8 mouse cellular contexts compared by ENCODE assay signal in genomic region chr8:109565498-109566333, GRCm38 (mm10). TPM values are rescaled to one million over a fixed set of nuclear protein-coding genes. Genes with fewer than 3 reads are reported as not detected.
DNase-seq lines count a peak whose midpoint lies in the region; ATAC-seq and TF ChIP-seq lines count a peak whose summit lies in the region.

Gene Dhx38 (minus strand): TSS chr8:109565861.
Gene Txnl4b (plus strand): TSS chr8:109565892.

- peaks cover 25% of the 10 kb centered on the region for H3K79me3 ChIP-seq in C2C12 (ENCODE audit: low read depth)

- peaks cover 20% of the 10 kb centered on the region for H3K36me3 ChIP-seq in C2C12 (ENCODE audit: control insufficient read depth, insufficient read depth)
- peaks cover 34% of the 10 kb centered on the region for H3K36me3 ChIP-seq in erythroblast, embryonic 14.5 days (ENCODE audit: control insufficient read depth)
- peaks cover 11% of the 10 kb centered on the region for H3K36me3 ChIP-seq in heart, embryonic 11.5 days (ENCODE audit: control insufficient read depth, insufficient read depth, low read length)
- H3K36me3 ChIP-seq in kidney, embryonic 16.5 days (ENCODE audit: insufficient read depth, low read length), result peaks cover 23% of the 10 kb centered on the region
- peaks cover 11% of the 10 kb centered on the region for H3K36me3 ChIP-seq in liver, adult 2 months (ENCODE audit: control insufficient read depth, insufficient read depth, low read length)
- H3K36me3 ChIP-seq in myocyte (ENCODE audit: control insufficient read depth, insufficient read depth), result peaks cover 12% of the 10 kb centered on the region
- peaks cover 2% of the 10 kb centered on the region; the same call in 1 of the 2 replicates for H3K36me3 ChIP-seq in splenic B cell, adult 2 months (ENCODE audit: control insufficient read depth, insufficient read depth, low read length, poor library complexity, severe bottlenecking)

- H3K9me3 ChIP-seq in erythroblast, embryonic 14.5 days (ENCODE audit: control insufficient read depth, low read length), result no peaks in the 10 kb centered on the region
- H3K9me3 ChIP-seq in heart, embryonic 11.5 days (replicated peaks; ENCODE audit: control insufficient read depth, low read length), result no peaks in the 10 kb centered on the region
- H3K9me3 ChIP-seq in kidney, embryonic 16.5 days (ENCODE audit: low read length), result no peaks in the 10 kb centered on the region

- peaks cover 33% of the 10 kb centered on the region for H3K4me1 ChIP-seq in erythroblast, embryonic 14.5 days (ENCODE audit: control insufficient read depth)
- H3K4me1 ChIP-seq in heart, embryonic 11.5 days (ENCODE audit: control insufficient read depth, insufficient read depth, low read length), result peaks cover 13% of the 10 kb centered on the region
- peaks cover 16% of the 10 kb centered on the region for H3K4me1 ChIP-seq in kidney, embryonic 16.5 days (ENCODE audit: insufficient read depth, low read length)
- H3K4me1 ChIP-seq in liver, adult 2 months (ENCODE audit: control insufficient read depth, insufficient read depth, low read length), result peaks cover 9% of the 10 kb centered on the region; the same call in 1 of the 2 replicates

- H3K27me3 ChIP-seq in C2C12 (ENCODE audit: control insufficient read depth, insufficient read depth, insufficient read length), result no peaks in the 10 kb centered on the region
- no peaks in the 10 kb centered on the region for H3K27me3 ChIP-seq in erythroblast, embryonic 14.5 days (ENCODE audit: control insufficient read depth)
- H3K27me3 ChIP-seq in heart, embryonic 11.5 days (ENCODE audit: control insufficient read depth, insufficient read depth, low read length), result no peaks in the 10 kb centered on the region
- H3K27me3 ChIP-seq in kidney, embryonic 16.5 days (ENCODE audit: insufficient read depth, low read length), result no peaks in the 10 kb centered on the region
- H3K27me3 ChIP-seq in liver, adult 2 months (ENCODE audit: control insufficient read depth, insufficient read depth, low read length), result no peaks in the 10 kb centered on the region
- no peaks in the 10 kb centered on the region for H3K27me3 ChIP-seq in myocyte (ENCODE audit: control insufficient read depth, insufficient read depth, insufficient read length)
- H3K27me3 ChIP-seq in splenic B cell, adult 2 months (ENCODE audit: control insufficient read depth, insufficient read depth, low read length, poor library complexity, severe bottlenecking), result no peaks in the 10 kb centered on the region

- H3K79me2 ChIP-seq in C2C12 (ENCODE audit: control insufficient read depth, insufficient read depth), result peaks cover 42% of the 10 kb centered on the region
- peaks cover 4% of the 10 kb centered on the region for H3K79me2 ChIP-seq in liver, adult 2 months (ENCODE audit: control insufficient read depth, insufficient read depth, low read length)
- H3K79me2 ChIP-seq in myocyte (ENCODE audit: control insufficient read depth, insufficient read depth), result peaks cover 27% of the 10 kb centered on the region

- WGBS in heart, embryonic 11.5 days (ENCODE audit: insufficient replicate concordance), result under 1% methylated on average over 52 of the region's 52 CpGs
- WGBS in kidney, embryonic 16.5 days, result under 1% methylated on average over 52 of the region's 52 CpGs
- WGBS in liver, adult 2 months, result under 1% methylated on average over 52 of the region's 52 CpGs

- no peak for TF ChIP-seq POLR2A in brain, embryonic 14.5 days (IDR thresholded peaks at IDR 0.05; ENCODE audit: borderline replicate concordance, extremely low read depth, insufficient read depth, insufficient read length, poor library complexity, severe bottlenecking)
- 0 out of 2 replicates have a peak, but pooled peaks have one; percentile 34 for TF ChIP-seq POLR2A in liver, adult 2 months (IDR thresholded peaks at IDR 0.05; ENCODE audit: extremely low read depth, insufficient read depth, low read length)
- peak; percentile 29 for TF ChIP-seq POLR2A in myocyte (IDR thresholded peaks at IDR 0.05; ENCODE audit: insufficient read length, low read depth)

- peak; percentile 99 for ATAC-seq in heart, embryonic 11.5 days (replicated peaks; ENCODE audit: insufficient number of reproducible peaks, low FRiP score, low TSS enrichment)
- peak; percentile 100 for ATAC-seq in kidney, embryonic 16.5 days (ENCODE audit: low FRiP score, low TSS enrichment)

- peak within 1 kb of the TSS; percentile 91 for H3K27ac ChIP-seq in heart, embryonic 11.5 days (ENCODE audit: low read depth, low read length)
- H3K27ac ChIP-seq in kidney, embryonic 16.5 days (ENCODE audit: low read length), result peak within 1 kb of the TSS; percentile 97
- H3K27ac ChIP-seq in liver, adult 2 months (replicated peaks; ENCODE audit: insufficient read depth, low read depth, low read length), result peak within 1 kb of the TSS; percentile 84

- peak within 1 kb of the TSS; percentile 97 for H3K9ac ChIP-seq in heart, embryonic 11.5 days (ENCODE audit: low read depth, low read length)
- H3K9ac ChIP-seq in kidney, embryonic 16.5 days (replicated peaks; ENCODE audit: low read length), result peak within 1 kb of the TSS; percentile 97
- H3K9ac ChIP-seq in liver, adult 2 months (ENCODE audit: low read depth, low read length), result peak within 1 kb of the TSS; percentile 88

- peak within 1 kb of the TSS; percentile 77 for H3K4me2 ChIP-seq in heart, embryonic 11.5 days
- peak within 1 kb of the TSS; percentile 91 for H3K4me2 ChIP-seq in kidney, embryonic 16.5 days (replicated peaks; ENCODE audit: low read depth, low read length)
- H3K4me2 ChIP-seq in myocyte (ENCODE audit: low read depth), result peak within 1 kb of the TSS; percentile 88

- TF ChIP-seq CTCF in C2C12 (IDR thresholded peaks at IDR 0.05; ENCODE audit: control insufficient read depth, insufficient read depth, insufficient read length), result no peak
- no peak for TF ChIP-seq CTCF in brain, embryonic 14.5 days (IDR thresholded peaks at IDR 0.05; ENCODE audit: borderline replicate concordance, extremely low read depth, insufficient read depth, insufficient read length)
- TF ChIP-seq CTCF in liver, adult 2 months (IDR thresholded peaks at IDR 0.05; ENCODE audit: low read depth, low read length), result no peak

- peak within 1 kb of the TSS; percentile 91 for H3K4me3 ChIP-seq in C2C12 (ENCODE audit: insufficient read depth, poor library complexity, severe bottlenecking)
- H3K4me3 ChIP-seq in erythroblast, embryonic 14.5 days (replicated peaks), result peak within 1 kb of the TSS; percentile 92
- peak within 1 kb of the TSS; percentile 81 for H3K4me3 ChIP-seq in heart, embryonic 11.5 days (ENCODE audit: low read depth, low read length)
- peak within 1 kb of the TSS; percentile 98 for H3K4me3 ChIP-seq in kidney, embryonic 16.5 days (ENCODE audit: low read length)
- H3K4me3 ChIP-seq in liver, adult 2 months (ENCODE audit: insufficient read depth, low read depth, low read length), result peak within 1 kb of the TSS; percentile 90
- H3K4me3 ChIP-seq in myocyte, result peak within 1 kb of the TSS; percentile 81

- DNase-seq in brain, embryonic 14.5 days (ENCODE audit: low read depth), result peak; percentile 100
- peak; percentile 99 for DNase-seq in liver, adult 2 months (ENCODE audit: extremely low read depth, low read depth, low spot score)
- DNase-seq in splenic B cell, adult 2 months (ENCODE audit: low read depth, low spot score), result peak; percentile 100

- H3ac ChIP-seq in C2C12 (ENCODE audit: control insufficient read depth, insufficient read length, low read depth), result peak within 1 kb of the TSS; percentile 93
- peak within 1 kb of the TSS; percentile 47 for H3ac ChIP-seq in myocyte (ENCODE audit: control insufficient read depth, insufficient read length)

TF ChIP-seq in C2C12, 6 proteins besides CTCF, POLR2A, EP300 and RAD21:
- TF ChIP-seq MAX (IDR thresholded peaks at IDR 0.05) (peak; percentile 90), USF1 (IDR thresholded peaks at IDR 0.05; ENCODE audit: low read depth) (no peak)

TF ChIP-seq in myocyte, 11 proteins besides CTCF, POLR2A, EP300 and RAD21:
- no peak for TF ChIP-seq CEBPB (IDR thresholded peaks at IDR 0.05; ENCODE audit: insufficient read depth, poor library complexity, severe bottlenecking)
- TF ChIP-seq POLR2AphosphoS2 (IDR thresholded peaks at IDR 0.05; ENCODE audit: insufficient read length, low read depth), result no peak
- peak in 1 of 3 experiments; percentile 3 for TF ChIP-seq MYOG (IDR thresholded peaks at IDR 0.05; ENCODE audit: control insufficient read depth in 1 of 3, insufficient read depth in 1 of 3, insufficient read length in 2 of 3, low read depth in 2 of 3)
- TF ChIP-seq TCF12 (IDR thresholded peaks at IDR 0.05; ENCODE audit: insufficient read depth, poor library complexity, severe bottlenecking), result no peak
- no peak for TF ChIP-seq TCF3 (IDR thresholded peaks at IDR 0.05; ENCODE audit: insufficient read length, low read depth)
- TF ChIP-seq REST (IDR thresholded peaks at IDR 0.05; ENCODE audit: insufficient read depth, insufficient read length), result no peak
- no peak for TF ChIP-seq MAX (IDR thresholded peaks at IDR 0.05; ENCODE audit: low read depth)
- TF ChIP-seq SRF (IDR thresholded peaks at IDR 0.05; ENCODE audit: control insufficient read depth, insufficient read length, low read depth), result peak; percentile 48
- peak; percentile 34 for TF ChIP-seq USF1 (IDR thresholded peaks at IDR 0.05; ENCODE audit: low read depth)
- TF ChIP-seq MYOD1 (IDR thresholded peaks at IDR 0.05; ENCODE audit: control insufficient read depth in 1 of 3, insufficient read length in 2 of 3, low read depth in 2 of 3), result no peak
- no peak for TF ChIP-seq E2F4 (IDR thresholded peaks at IDR 0.05; ENCODE audit: insufficient read depth)

RNA-seq across cellular contexts. Expression of gene Dhx38, which starts in this region (rescaled TPM):
- 30.5 TPM for polyA plus RNA-seq in C2C12 (2012; fragmentation: generic; extraction: Trizol)
- 19.5 and 25.3 TPM in 2 replicates for polyA plus RNA-seq in brain, embryonic 14.5 days (2012; rRNA removed)
- polyA plus RNA-seq in erythroblast, embryonic 14.5 days (2012), result 2.4 and 3.1 TPM in 2 replicates
- 12.1 and 15.2 TPM in 2 replicates for polyA plus RNA-seq in heart, embryonic 11.5 days (2014; fragmentation: Nextera tagmentation; extraction: Ambion mirVana)
- 27.4 and 31.3 TPM in 2 replicates for polyA plus RNA-seq in kidney, embryonic 16.5 days (2015; fragmentation: Nextera tagmentation; extraction: Ambion mirVana)
- 6.9 and 8.7 TPM in 2 replicates for total RNA-seq in liver, adult 2 months (2014; rRNA removed)
- polyA plus RNA-seq in liver, adult 2 months (2012; rRNA removed), result 8.3 and 10.2 TPM in 2 replicates
- 19.3 TPM for polyA plus RNA-seq in myocyte (2012; fragmentation: generic; extraction: Trizol)

RNA-seq across cellular contexts. Expression of gene Txnl4b, which starts in this region (rescaled TPM):
- 7.5 TPM for polyA plus RNA-seq in C2C12 (2012; fragmentation: generic; extraction: Trizol)
- polyA plus RNA-seq in brain, embryonic 14.5 days (2012; rRNA removed), result 3.8 and 7.4 TPM in 2 replicates
- polyA plus RNA-seq in erythroblast, embryonic 14.5 days (2012), result 0.37 and 0.41 TPM in 2 replicates
- 18.9 and 19.2 TPM in 2 replicates for polyA plus RNA-seq in heart, embryonic 11.5 days (2014; fragmentation: Nextera tagmentation; extraction: Ambion mirVana)
- polyA plus RNA-seq in kidney, embryonic 16.5 days (2015; fragmentation: Nextera tagmentation; extraction: Ambion mirVana), result 28.9 and 29.4 TPM in 2 replicates
- total RNA-seq in liver, adult 2 months (2014; rRNA removed), result 9.7 and 9.9 TPM in 2 replicates
- polyA plus RNA-seq in liver, adult 2 months (2012; rRNA removed), result 5.3 and 6.6 TPM in 2 replicates
- polyA plus RNA-seq in myocyte (2012; fragmentation: generic; extraction: Trizol), result 6.9 TPM

Comparison
In these comparisons a context has a peak if more than half of its experiments do, and no peak if none do; other contexts are left out.
1. Peak in every context shown above with its lines: DNase-seq, ATAC-seq, H3K4me3 ChIP-seq and H3K27ac ChIP-seq.